Mouse (Mus musculus) megakaryocyte progenitor cell, adult 5-6 weeks (primary cell): ENCODE results near the gene Krtap1-5. TPM values are rescaled to one million over a fixed set of nuclear protein-coding genes. Genes with fewer than 3 reads are reported as not detected.

Source experiments
- ATAC-seq: replicated peaks from 2 replicates; pipeline ENCODE4 v1.8.0; 2016; ENCODE audit warnings: mild to moderate bottlenecking, moderate TSS enrichment, inconsistent platforms; ENCODE audit not compliant: poor library complexity
- total RNA-seq, 2 experiments: library from RNA; stranded (forward) in 1 of 2; stranded (reverse) in 1 of 2; fragments of 157-497, 149-512 nt in 1 of 2; fragments of 200-1000 nt in 1 of 2; gene quantifications; 2 replicates each; pipeline versions ENCODE4 v1.2.3 to v1.2.4; 2015 to 2017

Krtap1-5 gene
- total RNA-seq, 2 experiments from 2014 or later, result not detected

GRCm38 (mm10) chr11:99550765-99551164, 30.1 kb downstream of the Krtap1-5 start, which contains the start of gene Krtap3-3:
Krtap3-3 (minus strand) TSS chr11:99550865.
- ATAC-seq, result no peak

DNA sequence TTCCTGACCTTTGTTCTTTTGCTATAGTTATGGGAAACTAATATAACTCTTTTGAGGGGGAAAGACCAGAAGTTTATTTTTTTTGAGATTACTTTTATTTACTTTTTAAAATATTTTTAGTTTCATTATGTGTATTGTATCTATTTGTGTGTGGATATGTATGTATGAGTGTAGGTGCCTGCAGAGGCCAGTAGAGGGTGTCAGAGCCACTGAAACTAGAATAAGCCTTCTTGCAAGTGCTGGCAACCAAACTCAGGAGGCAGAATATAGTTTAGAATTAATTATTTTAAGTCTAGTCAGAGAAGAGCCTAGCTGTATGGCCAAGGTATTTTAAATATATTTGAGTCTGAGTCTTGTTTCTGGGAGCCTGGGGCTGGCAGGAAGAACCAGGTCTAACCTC, 32.9 kb downstream of the Krtap1-5 start:
- ATAC-seq, result no peak

DNA sequence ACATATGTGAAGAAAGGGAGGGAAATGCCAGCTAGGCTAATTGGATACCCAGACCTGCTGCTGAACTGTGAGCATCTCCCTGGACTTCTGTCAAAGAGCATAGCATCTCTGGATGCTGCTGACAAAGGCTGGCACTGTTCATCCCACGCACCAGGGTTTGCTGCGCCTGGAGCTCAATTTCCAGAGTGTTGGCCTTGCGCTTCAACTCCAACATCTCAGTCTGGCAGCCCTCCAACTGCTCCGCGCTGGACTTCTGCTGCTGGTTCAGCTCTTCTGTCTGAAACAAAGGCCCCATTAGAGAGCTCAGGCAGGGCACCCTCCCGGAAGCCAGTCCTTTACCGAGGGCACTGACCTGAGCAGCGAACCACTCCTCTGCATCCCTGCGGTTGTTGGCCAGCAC, 41.1 kb downstream of the Krtap1-5 start:
- no peak for ATAC-seq

Other genes with a start within 250 kb of the Krtap1-5 start
Only the 30 nearest of the 36 such genes appear.
- gene Krt28, start 206.1 kb downstream of the Krtap1-5 start, total RNA-seq (2015), result not detected in 2 replicates
- not detected in 2 replicates for gene Krt28, start 206.1 kb downstream of the Krtap1-5 start, total RNA-seq (2017)
- 2.3 and 7.2 TPM in 2 replicates for gene Krt10, start 191.7 kb downstream of the Krtap1-5 start, total RNA-seq (2015)
- 0.47 TPM in 1 of 2 replicates, not detected in the other for gene Krt10, start 191.7 kb downstream of the Krtap1-5 start, total RNA-seq (2017)
- gene Krt12, start 158.8 kb downstream of the Krtap1-5 start, total RNA-seq (2015), result not detected in 2 replicates
- gene Krt12, start 158.8 kb downstream of the Krtap1-5 start, total RNA-seq (2017), result not detected in 2 replicates
- not detected in 2 replicates for gene Krt20, start 142.9 kb downstream of the Krtap1-5 start, total RNA-seq (2015)
- not detected in 2 replicates for gene Krt20, start 142.9 kb downstream of the Krtap1-5 start, total RNA-seq (2017)
- not detected in 2 replicates for gene Krt23, start 87.9 kb downstream of the Krtap1-5 start, total RNA-seq (2015)
- not detected in 2 replicates for gene Krt23, start 87.9 kb downstream of the Krtap1-5 start, total RNA-seq (2017)
- not detected in 2 replicates for gene Krt39, start 59.7 kb downstream of the Krtap1-5 start, total RNA-seq (2015)
- not detected in 2 replicates for gene Krt39, start 59.7 kb downstream of the Krtap1-5 start, total RNA-seq (2017)
- not detected in 2 replicates for gene Krt40, start 37.9 kb downstream of the Krtap1-5 start, total RNA-seq (2015)
- gene Krt40, start 37.9 kb downstream of the Krtap1-5 start, total RNA-seq (2017), result not detected in 2 replicates
- gene Krtap3-3, start 30.2 kb downstream of the Krtap1-5 start, total RNA-seq (2015), result not detected in 2 replicates
- gene Krtap3-3, start 30.2 kb downstream of the Krtap1-5 start, total RNA-seq (2017), result not detected in 2 replicates
- gene Krtap3-2, start 24.2 kb downstream of the Krtap1-5 start, total RNA-seq (2015), result not detected in 2 replicates
- gene Krtap3-2, start 24.2 kb downstream of the Krtap1-5 start, total RNA-seq (2017), result not detected in 2 replicates
- not detected in 2 replicates for gene Gm11939, start 21.6 kb downstream of the Krtap1-5 start, total RNA-seq (2015)
- not detected in 2 replicates for gene Gm11939, start 21.6 kb downstream of the Krtap1-5 start, total RNA-seq (2017)
- not detected in 2 replicates for gene Krtap3-1, start 14.4 kb downstream of the Krtap1-5 start, total RNA-seq (2015)
- not detected in 2 replicates for gene Krtap3-1, start 14.4 kb downstream of the Krtap1-5 start, total RNA-seq (2017)
- gene Krtap1-4, start 2.6 kb upstream of the Krtap1-5 start, total RNA-seq (2015), result not detected in 2 replicates
- gene Krtap1-4, start 2.6 kb upstream of the Krtap1-5 start, total RNA-seq (2017), result not detected in 2 replicates
- not detected in 2 replicates for gene Krtap1-3, start 10.3 kb upstream of the Krtap1-5 start, total RNA-seq (2015)
- gene Krtap1-3, start 10.3 kb upstream of the Krtap1-5 start, total RNA-seq (2017), result not detected in 2 replicates
- gene Krtap9-3, start 17.1 kb upstream of the Krtap1-5 start, total RNA-seq (2015), result not detected in 2 replicates
- not detected in 2 replicates for gene Krtap9-3, start 17.1 kb upstream of the Krtap1-5 start, total RNA-seq (2017)
- not detected in 2 replicates for gene Gm11938, start 22.3 kb upstream of the Krtap1-5 start, total RNA-seq (2015)
- gene Gm11938, start 22.3 kb upstream of the Krtap1-5 start, total RNA-seq (2017), result not detected in 2 replicates
- gene Gm11937, start 29.2 kb upstream of the Krtap1-5 start, total RNA-seq (2015), result not detected in 2 replicates
- gene Gm11937, start 29.2 kb upstream of the Krtap1-5 start, total RNA-seq (2017), result not detected in 2 replicates
- not detected in 2 replicates for gene Krtap2-4, start 33.8 kb upstream of the Krtap1-5 start, total RNA-seq (2015)
- not detected in 2 replicates for gene Krtap2-4, start 33.8 kb upstream of the Krtap1-5 start, total RNA-seq (2017)
- not detected in 2 replicates for gene Gm11562, start 39.4 kb upstream of the Krtap1-5 start, total RNA-seq (2015)
- not detected in 2 replicates for gene Gm11562, start 39.4 kb upstream of the Krtap1-5 start, total RNA-seq (2017)
- not detected in 2 replicates for gene Krtap4-1, start 47.2 kb upstream of the Krtap1-5 start, total RNA-seq (2015)
- gene Krtap4-1, start 47.2 kb upstream of the Krtap1-5 start, total RNA-seq (2017), result not detected in 2 replicates
- not detected in 2 replicates for gene Krtap4-2, start 54.1 kb upstream of the Krtap1-5 start, total RNA-seq (2015)
- not detected in 2 replicates for gene Krtap4-2, start 54.1 kb upstream of the Krtap1-5 start, total RNA-seq (2017)
- gene Krtap4-7, start 63.1 kb upstream of the Krtap1-5 start, total RNA-seq (2015), result not detected in 2 replicates
- not detected in 2 replicates for gene Krtap4-7, start 63.1 kb upstream of the Krtap1-5 start, total RNA-seq (2017)
- gene Gm11555, start 69.2 kb upstream of the Krtap1-5 start, total RNA-seq (2015), result not detected in 2 replicates
- not detected in 2 replicates for gene Gm11555, start 69.2 kb upstream of the Krtap1-5 start, total RNA-seq (2017)
- not detected in 2 replicates for gene Gm11563, start 77.9 kb upstream of the Krtap1-5 start, total RNA-seq (2015)
- not detected in 2 replicates for gene Gm11563, start 77.9 kb upstream of the Krtap1-5 start, total RNA-seq (2017)
- gene Krtap4-6, start 84.9 kb upstream of the Krtap1-5 start, total RNA-seq (2015), result not detected in 2 replicates
- not detected in 2 replicates for gene Krtap4-6, start 84.9 kb upstream of the Krtap1-5 start, total RNA-seq (2017)
- gene Gm14190, start 109.7 kb upstream of the Krtap1-5 start, total RNA-seq (2015), result not detected in 2 replicates
- not detected in 2 replicates for gene Gm14190, start 109.7 kb upstream of the Krtap1-5 start, total RNA-seq (2017)
- gene Gm14180, start 153.3 kb upstream of the Krtap1-5 start, total RNA-seq (2015), result not detected in 2 replicates
- not detected in 2 replicates for gene Gm14180, start 153.3 kb upstream of the Krtap1-5 start, total RNA-seq (2017)
- gene Gm11595, start 191.9 kb upstream of the Krtap1-5 start, total RNA-seq (2015), result not detected in 2 replicates
- gene Gm11595, start 191.9 kb upstream of the Krtap1-5 start, total RNA-seq (2017), result not detected in 2 replicates
- not detected in 2 replicates for gene Krtap4-8, start 199.7 kb upstream of the Krtap1-5 start, total RNA-seq (2015)
- gene Krtap4-8, start 199.7 kb upstream of the Krtap1-5 start, total RNA-seq (2017), result not detected in 2 replicates
- not detected in 2 replicates for gene Krtap4-9, start 204.2 kb upstream of the Krtap1-5 start, total RNA-seq (2015)
- not detected in 2 replicates for gene Krtap4-9, start 204.2 kb upstream of the Krtap1-5 start, total RNA-seq (2017)
- not detected in 2 replicates for gene Gm11596, start 212.5 kb upstream of the Krtap1-5 start, total RNA-seq (2015)
- not detected in 2 replicates for gene Gm11596, start 212.5 kb upstream of the Krtap1-5 start, total RNA-seq (2017)